Comparison of ENCODE assay signal across 9 mouse cellular contexts in genomic region chr4:55843727-55844401, GRCm38 (mm10).
DNase-seq lines count a peak whose midpoint lies in the region; ATAC-seq and TF ChIP-seq lines count a peak whose summit lies in the region.
"Had no signal": no experiment of that assay in that cellular context is flagged by ENCODE, and none has a peak within 500 bp of the region (broad histone marks: within the 10 kb centered on the region; RNA-seq: fewer than 3 reads in every experiment).

No protein-coding gene starts in this region.

- H3K4me3 ChIP-seq in embryonic facial prominence, embryonic 12.5 days: no peak overlapping the region
- H3K4me3 ChIP-seq in left cerebral cortex, adult 2 months: no peak overlapping the region
- H3K4me3 ChIP-seq: myocyte had no signal

- no peak overlapping the region for H3K4me2 ChIP-seq in embryonic facial prominence, embryonic 12.5 days (replicated peaks)

- no peaks in the 10 kb centered on the region for H3K36me3 ChIP-seq in embryonic facial prominence, embryonic 12.5 days

- peak overlapping the region; percentile 75 for H3K27ac ChIP-seq in embryonic facial prominence, embryonic 12.5 days
- H3K27ac ChIP-seq in left cerebral cortex, adult 2 months: no peak overlapping the region

- H3K9me3 ChIP-seq in embryonic facial prominence, embryonic 12.5 days: no peaks in the 10 kb centered on the region

- DNase-seq in kidney, postnatal 4 days: peak; percentile 23 to 31
- no peak for DNase-seq in kidney, adult 8-10 months
- DNase-seq in heart, postnatal 4 days: peak; percentile 13
- peak; percentile 24 for DNase-seq in retina, postnatal 1 day
- DNase-seq in left cerebral cortex, adult 2 months (ENCODE audit: extremely low spot score in 1 of 2, low spot score in 2 of 2): no peak
- no peak for DNase-seq in left cerebral cortex, adult 11 months (ENCODE audit: low spot score)

- TF ChIP-seq CTCF in left cerebral cortex, adult 2 months (IDR thresholded peaks at IDR 0.05): no peak

- intact Hi-C loops in left cerebral cortex, adult 2 months (cut with DNase I): no loop called here

- no peaks in the 10 kb centered on the region for H3K27me3 ChIP-seq in embryonic facial prominence, embryonic 12.5 days
- H3K27me3 ChIP-seq: Patski had no signal

- H3K4me1 ChIP-seq in embryonic facial prominence, embryonic 12.5 days: peaks cover 20% of the 10 kb centered on the region; the same call in 1 of the 2 replicates

- 0 out of 2 replicates have a peak, but pooled peaks have one; percentile 47 for ATAC-seq in embryonic facial prominence, embryonic 12.5 days (ENCODE audit: insufficient number of reproducible peaks, insufficient read depth, low FRiP score, low TSS enrichment)
- ATAC-seq: Patski had no signal

- H3K9ac ChIP-seq in embryonic facial prominence, embryonic 12.5 days: no peak overlapping the region

- WGBS in embryonic facial prominence, embryonic 12.5 days: 50% methylated on average over 12 of the region's 12 CpGs

Comparison
In these comparisons a context has a peak if more than half of its experiments do, and no peak if none do; other contexts are left out.
1. DNase-seq: peak in kidney, postnatal 4 days (2 of 2), heart, postnatal 4 days (single experiment) and retina, postnatal 1 day (single experiment); none in kidney, adult 8-10 months (0 of 2), left cerebral cortex, adult 2 months (0 of 2) and left cerebral cortex, adult 11 months (single experiment).